Mouse (Mus musculus) ES-Bruce4 (cell line): ENCODE measurements around the gene Susd2. TPM values are rescaled to one million over a fixed set of nuclear protein-coding genes. Genes with fewer than 3 reads are reported as not detected.

Source experiments
- H3K27ac ChIP-seq: 2 replicates; pipeline ENCODE4 v1.5.1; 2012; ENCODE audit warnings: low read length, inconsistent platforms; ENCODE audit not compliant: insufficient read depth
- H3K27me3 ChIP-seq: 2 replicates; pipeline ENCODE4 v1.6.1; 2012; ENCODE audit warnings: mild to moderate bottlenecking, low read length, inconsistent platforms; ENCODE audit not compliant: control insufficient read depth, poor library complexity, insufficient read depth, severe bottlenecking
- H3K36me3 ChIP-seq: 2 replicates; pipeline ENCODE4 v1.6.1; 2012; ENCODE audit warnings: inconsistent platforms, mild to moderate bottlenecking, low read length, moderate library complexity; ENCODE audit not compliant: control insufficient read depth, poor library complexity, insufficient read depth, severe bottlenecking
- H3K4me1 ChIP-seq: one replicate; pipeline ENCODE4 v1.8.1; 2011; ENCODE audit warnings: low read length; ENCODE audit not compliant: control insufficient read depth, insufficient read depth
- H3K4me3 ChIP-seq: 2 replicates; pipeline ENCODE4 v1.5.1; 2011; ENCODE audit warnings: low read depth, mild to moderate bottlenecking, low read length
- H3K9ac ChIP-seq: 2 replicates; pipeline ENCODE4 v1.6.1; 2012; ENCODE audit warnings: low read depth, mild to moderate bottlenecking, inconsistent platforms; ENCODE audit not compliant: poor library complexity, severe bottlenecking
- H3K9me3 ChIP-seq: replicated peaks from 2 replicates; pipeline ENCODE4 v1.6.1; 2012; ENCODE audit warnings: mild to moderate bottlenecking, low read length, inconsistent platforms; ENCODE audit not compliant: control insufficient read depth, poor library complexity, insufficient read depth, severe bottlenecking
- CTCF ChIP-seq: IDR thresholded peaks from one replicate; pipeline ENCODE4 v1.8.1; 2011; ENCODE audit warnings: low read depth, low read length
- EP300 ChIP-seq: IDR thresholded peaks from 2 replicates; pipeline ENCODE4 v1.6.1; 2011; ENCODE audit warnings: low read depth, low read length; ENCODE audit not compliant: insufficient read depth
- POLR2A ChIP-seq: IDR thresholded peaks from one replicate; pipeline ENCODE4 v1.8.1; 2011; ENCODE audit warnings: low read length; ENCODE audit not compliant: insufficient read depth
- polyA plus RNA-seq: library from polyadenylated mRNA; stranded (reverse); fragments of >200 nt; gene quantifications from 2 replicates; pipeline ENCODE4 v1.2.4, GENCODE M21; 2011; ENCODE audit warnings: low read depth; ENCODE audit not compliant: missing spikeins, insufficient read depth, insufficient read length

Susd2 gene
- polyA plus RNA-seq, 1 experiment = 11.1 TPM

DNA sequence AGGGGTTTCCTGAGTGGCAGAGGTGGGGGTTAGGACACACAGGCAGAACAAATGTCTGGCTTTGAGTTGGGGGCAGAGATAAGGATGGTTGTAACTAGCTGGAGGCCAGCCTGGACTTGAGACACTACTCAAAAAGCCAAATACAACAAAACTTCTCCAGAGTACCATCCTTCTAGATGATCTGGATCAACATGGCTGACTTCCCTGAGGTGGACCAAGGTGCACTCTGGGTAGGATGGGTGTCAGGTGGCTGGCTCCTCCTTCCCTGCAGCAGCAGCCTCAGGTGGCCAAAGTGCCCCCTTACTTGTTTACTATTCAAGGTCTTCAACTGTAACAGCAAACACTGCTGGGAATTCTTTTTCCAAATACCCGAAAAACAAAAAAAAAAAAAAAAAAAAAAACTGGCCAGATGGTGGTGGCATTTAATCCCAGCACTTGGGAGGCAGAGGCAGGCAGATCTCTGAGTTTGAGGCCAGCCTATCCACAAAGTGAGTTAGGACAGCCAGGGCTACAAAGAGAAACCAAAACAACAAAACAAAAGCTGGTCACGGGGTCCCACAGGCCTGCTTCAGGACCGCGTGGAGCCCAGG is 5.7 kb upstream of the Susd2 start:
- Histone ChIP-seq H3K4me1 (peaks cover 30% of the 10 kb centered on the region), H3K27me3 (no peaks in the 10 kb centered on the region), H3K36me3 (peaks cover 2% of the 10 kb centered on the region; the same call in 1 of the 2 replicates), H3K9ac (peak overlapping the region; percentile 25; the same call in 1 of the 2 replicates), H3K27ac (peak overlapping the region; percentile 91), H3K4me3 (no peak overlapping the region), H3K9me3 (no peaks in the 10 kb centered on the region)
- TF ChIP-seq CTCF = no peak
- TF ChIP-seq POLR2A = no peak
- peak; percentile 89; the same call in 1 of the 2 replicates for TF ChIP-seq EP300

DNA sequence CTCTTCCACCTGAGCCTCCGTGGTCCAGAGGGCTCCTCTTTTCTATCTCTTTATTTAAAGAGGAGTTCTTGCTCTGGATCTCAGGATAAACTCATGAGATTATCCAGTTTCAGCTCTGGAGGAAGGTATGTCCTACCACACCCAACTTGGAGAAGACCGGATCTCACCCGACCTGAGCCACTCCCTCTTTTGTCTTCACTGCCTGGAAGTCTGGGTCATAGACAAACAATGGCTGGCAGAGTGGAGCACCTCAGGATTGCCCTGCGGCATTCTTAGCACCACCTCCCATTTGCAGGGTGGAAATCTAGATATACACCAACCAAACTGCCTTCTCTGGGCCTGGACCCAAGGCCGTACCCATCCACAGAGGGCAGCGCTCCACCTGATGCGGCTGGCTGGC is 5.2 kb upstream of the Susd2 start:
- H3K9ac ChIP-seq = no peak overlapping the region
- peak overlapping the region; percentile 5 for H3K4me3 ChIP-seq
- H3K9me3 ChIP-seq = no peaks in the 10 kb centered on the region
- TF ChIP-seq POLR2A = no peak
- TF ChIP-seq EP300 = peak; percentile 98
- H3K27me3 ChIP-seq = no peaks in the 10 kb centered on the region
- H3K27ac ChIP-seq = peak overlapping the region; percentile 91
- peaks cover 2% of the 10 kb centered on the region; the same call in 1 of the 2 replicates for H3K36me3 ChIP-seq
- H3K4me1 ChIP-seq = peaks cover 30% of the 10 kb centered on the region

DNA sequence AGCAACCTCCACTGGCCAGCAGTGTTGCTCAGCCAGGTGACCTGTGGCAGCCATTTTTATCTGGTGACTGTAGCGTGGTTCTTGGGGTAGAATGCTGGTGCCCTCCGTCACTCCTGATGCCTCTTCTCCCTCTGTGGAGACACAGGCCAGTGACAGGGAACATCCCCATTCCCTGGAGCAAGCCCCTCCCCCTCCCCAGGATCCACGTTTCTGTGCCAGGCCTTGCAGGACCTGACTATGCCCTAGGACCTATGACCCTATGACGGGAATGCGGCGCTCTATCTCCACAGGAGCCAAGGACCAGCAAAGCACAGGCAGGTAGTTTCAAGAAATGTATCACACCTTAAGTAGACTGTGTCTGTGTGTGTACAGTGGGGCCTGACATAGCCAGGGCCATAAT is 4.3 kb upstream of the Susd2 start:
- Histone ChIP-seq H3K4me1 (peaks cover 30% of the 10 kb centered on the region), H3K36me3 (peaks cover 2% of the 10 kb centered on the region; the same call in 1 of the 2 replicates), H3K27ac (peak overlapping the region; percentile 85), H3K4me3 (0 out of 2 replicates have a peak overlapping the region, but pooled peaks have one; percentile 5), H3K9me3 (no peaks in the 10 kb centered on the region), H3K9ac (no peak overlapping the region), H3K27me3 (no peaks in the 10 kb centered on the region)
- TF ChIP-seq EP300 (no peak), CTCF (no peak), POLR2A (no peak)

DNA sequence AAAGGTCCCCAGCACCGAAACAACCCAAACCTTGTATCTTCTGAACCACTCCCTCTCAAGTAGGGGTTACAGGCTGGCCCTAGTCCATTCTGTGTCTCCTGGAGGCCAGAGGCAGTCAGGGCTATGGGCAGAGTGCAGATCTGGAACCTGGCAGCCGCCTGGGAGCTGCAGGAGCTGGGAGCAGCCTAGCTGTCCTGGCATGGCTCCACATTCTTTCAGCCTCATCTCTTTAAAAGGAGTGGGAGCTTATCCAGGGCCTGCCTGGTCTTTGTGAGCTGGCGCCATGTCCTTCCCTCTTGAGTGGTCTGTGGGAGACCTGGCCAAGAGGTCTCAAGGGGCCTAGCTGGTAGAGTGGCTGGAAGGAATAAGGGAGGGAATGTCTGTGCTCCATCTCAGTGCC is 3.6 kb upstream of the Susd2 start:
- H3K36me3 ChIP-seq = no peaks in the 10 kb centered on the region
- peaks cover 33% of the 10 kb centered on the region for H3K4me1 ChIP-seq
- 0 out of 2 replicates have a peak overlapping the region, but pooled peaks have one; percentile 7 for H3K27ac ChIP-seq

DNA sequence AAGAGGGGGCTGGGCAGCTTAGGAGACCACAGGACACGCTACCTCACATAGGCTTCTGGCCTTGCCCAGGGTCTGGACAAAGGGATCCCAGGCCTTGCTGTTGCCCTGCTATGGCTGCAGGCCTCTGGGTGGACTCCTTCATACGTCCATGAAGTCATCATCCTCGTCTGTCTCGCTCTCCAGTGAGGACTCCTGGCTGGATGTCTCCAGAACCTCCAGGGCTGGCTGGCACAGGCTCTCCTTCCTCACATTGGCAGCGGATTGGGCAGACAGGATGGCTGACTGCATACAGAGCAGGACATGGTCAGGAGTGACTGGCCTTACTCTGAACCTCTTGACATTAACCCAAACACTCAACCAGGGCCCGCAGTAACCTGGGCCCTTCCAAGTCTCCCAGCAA is 2.6 kb upstream of the Susd2 start:
- Histone ChIP-seq H3K27ac (no peak overlapping the region), H3K4me3 (no peak overlapping the region), H3K27me3 (no peaks in the 10 kb centered on the region), H3K36me3 (no peaks in the 10 kb centered on the region), H3K9me3 (no peaks in the 10 kb centered on the region), H3K4me1 (peaks cover 36% of the 10 kb centered on the region), H3K9ac (no peak overlapping the region)
- TF ChIP-seq CTCF = no peak
- TF ChIP-seq EP300 = no peak
- no peak for TF ChIP-seq POLR2A

More for the DNA sequence above, 3.6 kb upstream of the Susd2 start:
- Histone ChIP-seq H3K9me3 (no peaks in the 10 kb centered on the region), H3K9ac (no peak overlapping the region), H3K27me3 (no peaks in the 10 kb centered on the region), H3K4me3 (no peak overlapping the region)
- no peak for TF ChIP-seq CTCF
- no peak for TF ChIP-seq POLR2A
- no peak for TF ChIP-seq EP300

DNA sequence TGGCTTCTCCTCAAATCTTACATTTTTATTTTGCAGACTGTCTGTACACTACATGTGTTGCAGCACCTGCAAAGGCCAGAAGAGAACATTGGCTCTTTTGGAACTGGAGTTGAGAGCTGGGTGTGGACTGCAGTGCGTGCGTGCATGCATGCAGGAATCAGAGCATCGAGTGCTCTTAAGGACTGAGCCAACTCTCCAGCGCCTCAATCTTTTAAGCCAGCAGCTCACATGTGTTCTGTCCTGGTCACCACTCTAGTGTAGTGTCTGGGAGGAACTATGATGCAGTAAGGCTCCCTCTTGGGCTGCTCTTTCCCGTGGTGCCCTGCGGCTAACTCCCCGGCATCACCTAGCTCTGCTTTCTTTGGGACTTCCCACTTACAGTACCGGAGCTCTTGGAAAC is 1.8 kb upstream of the Susd2 start:
- TF ChIP-seq POLR2A (no peak), EP300 (no peak), CTCF (no peak)
- Histone ChIP-seq H3K27me3 (no peaks in the 10 kb centered on the region), H3K9me3 (no peaks in the 10 kb centered on the region), H3K4me1 (peaks cover 32% of the 10 kb centered on the region), H3K27ac (no peak overlapping the region), H3K9ac (no peak overlapping the region), H3K4me3 (no peak overlapping the region), H3K36me3 (no peaks in the 10 kb centered on the region)
